14 mouse cellular contexts compared by ENCODE assay signal in genomic region chr10:43335874-43336273, GRCm38 (mm10).
"Had no signal": no experiment of that assay in that cellular context is flagged by ENCODE, and none has a peak within 500 bp of the region (broad histone marks: within the 10 kb centered on the region; RNA-seq: fewer than 3 reads in every experiment).

No protein-coding gene starts in this region.

- H3K36me3 ChIP-seq: liver, embryonic 13.5 days; midbrain, embryonic 15.5 days; neural tube, embryonic 13.5 days had no signal

- DNase-seq: kidney, adult 18-20 months; kidney, adult 9 months; kidney, postnatal 25 days; layer of hippocampus, adult 9-11 months; liver, embryonic 13.5 days; lung, adult 2 months; lung, postnatal 10 days; lung, postnatal 36 days; thymus, adult 18-20 months; thymus, postnatal 36 days had no signal

- H3K4me3 ChIP-seq: layer of hippocampus, adult 2 months; liver, embryonic 13.5 days; midbrain, embryonic 15.5 days; myocyte; neural tube, embryonic 13.5 days had no signal

- H3K9ac ChIP-seq: liver, embryonic 13.5 days; midbrain, embryonic 15.5 days; neural tube, embryonic 13.5 days had no signal

- H3K4me2 ChIP-seq: liver, embryonic 13.5 days; midbrain, embryonic 15.5 days; neural tube, embryonic 13.5 days had no signal

- ATAC-seq: midbrain, embryonic 15.5 days had no signal

- H3K27me3 ChIP-seq: liver, embryonic 13.5 days; midbrain, embryonic 15.5 days; neural tube, embryonic 13.5 days had no signal

- H3K9me3 ChIP-seq: liver, embryonic 13.5 days; midbrain, embryonic 15.5 days; neural tube, embryonic 13.5 days had no signal

- H3K27ac ChIP-seq: layer of hippocampus, adult 2 months; liver, embryonic 13.5 days; midbrain, embryonic 15.5 days; neural tube, embryonic 13.5 days had no signal
